Mouse (Mus musculus): ENCODE measurements around the gene Zyg11b. TPM values are rescaled to one million over a fixed set of nuclear protein-coding genes. Genes with fewer than 3 reads are reported as not detected.

Zyg11b gene
- polyA plus RNA-seq, 1 experiment from 2014 or later = 14.5 TPM

DNA sequence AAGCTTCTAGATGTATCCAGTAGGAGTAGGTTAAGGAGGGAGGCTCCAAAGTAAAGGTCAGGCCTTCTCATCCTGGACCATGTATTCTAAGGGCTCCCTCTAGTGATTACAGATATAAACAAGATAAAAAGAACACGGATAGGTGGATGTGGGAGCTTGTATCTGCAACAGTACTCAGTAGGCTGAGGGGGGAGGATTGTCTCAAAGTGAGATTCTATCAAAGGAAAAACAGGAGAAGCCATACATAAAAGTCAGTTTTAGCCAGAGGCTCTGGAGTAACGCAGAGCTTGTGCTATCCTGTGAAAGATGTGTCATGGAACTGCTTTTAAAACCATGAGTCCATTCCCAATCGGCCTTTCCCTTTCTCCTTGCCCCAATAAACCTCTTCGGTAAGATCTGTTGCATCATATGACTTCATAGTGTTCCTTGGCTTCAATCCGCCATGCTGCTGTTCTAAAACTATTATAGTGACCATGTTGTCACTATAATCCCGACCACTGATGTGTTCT lies 26.2 kb upstream of the Zyg11b start:
- WGBS = 44% methylated on average over 6 of the region's 6 CpGs
- H3K27me3 ChIP-seq (replicated peaks; ENCODE audit: control insufficient read depth, insufficient read depth, low read length) = no peaks in the 10 kb centered on the region
- peak overlapping the region; percentile 94 for H3K27ac ChIP-seq (replicated peaks; ENCODE audit: low read depth, low read length)
- peak overlapping the region; percentile 60 for H3K4me2 ChIP-seq (ENCODE audit: low read depth, low read length)
- peak overlapping the region; percentile 70 for H3K9ac ChIP-seq (ENCODE audit: low read depth, low read length)
- peaks cover 2% of the 10 kb centered on the region; the same call in 1 of the 2 replicates for H3K36me3 ChIP-seq (ENCODE audit: control insufficient read depth, insufficient read depth, low read length)
- peak; percentile 24; the same call in 1 of the 2 replicates for ATAC-seq (ENCODE audit: low read depth)
- peak overlapping the region; percentile 67 for H3K4me3 ChIP-seq (ENCODE audit: low read depth, low read length)
- DNase-seq (ENCODE audit: low spot score) = peak; percentile 74
- H3K4me1 ChIP-seq (ENCODE audit: control insufficient read depth, insufficient read depth, low read length) = no peaks in the 10 kb centered on the region
- H3K9me3 ChIP-seq (ENCODE audit: control insufficient read depth, low read length) = no peaks in the 10 kb centered on the region

DNA sequence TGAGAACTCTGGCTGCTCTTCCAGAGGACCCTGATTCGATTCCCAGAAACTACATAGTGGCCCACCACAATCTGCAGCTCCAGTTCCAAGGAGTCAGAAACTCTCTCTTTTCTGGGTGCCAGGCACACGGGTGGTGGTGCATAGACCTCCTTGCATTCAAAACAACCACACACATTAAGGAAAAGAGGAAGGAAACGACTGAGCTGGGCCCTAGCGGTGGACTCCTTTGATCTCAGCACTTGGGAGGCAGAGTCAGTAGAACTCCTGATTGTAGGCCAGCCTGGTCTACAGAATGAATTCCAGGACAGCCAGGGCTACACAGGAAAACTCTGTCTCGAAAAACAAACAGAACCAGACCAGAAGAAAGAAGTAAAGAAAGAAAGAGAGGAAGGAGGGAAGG lies 22.7 kb upstream of the Zyg11b start:
- Histone ChIP-seq H3K9ac (ENCODE audit: low read depth, low read length) (no peak overlapping the region), H3K27ac (replicated peaks; ENCODE audit: low read depth, low read length) (no peak overlapping the region), H3K36me3 (ENCODE audit: control insufficient read depth, insufficient read depth, low read length) (no peaks in the 10 kb centered on the region), H3K9me3 (ENCODE audit: control insufficient read depth, low read length) (0 out of 2 replicates have a peak, but pooled peaks cover 3% of the 10 kb centered on the region), H3K27me3 (replicated peaks; ENCODE audit: control insufficient read depth, insufficient read depth, low read length) (no peaks in the 10 kb centered on the region), H3K4me3 (ENCODE audit: low read depth, low read length) (no peak overlapping the region), H3K4me2 (ENCODE audit: low read depth, low read length) (no peak overlapping the region), H3K4me1 (ENCODE audit: control insufficient read depth, insufficient read depth, low read length) (no peaks in the 10 kb centered on the region)
- ATAC-seq (ENCODE audit: low read depth) = no peak
- WGBS = 64% methylated on average over 5 of the region's 5 CpGs
- DNase-seq (ENCODE audit: low spot score) = no peak

DNA sequence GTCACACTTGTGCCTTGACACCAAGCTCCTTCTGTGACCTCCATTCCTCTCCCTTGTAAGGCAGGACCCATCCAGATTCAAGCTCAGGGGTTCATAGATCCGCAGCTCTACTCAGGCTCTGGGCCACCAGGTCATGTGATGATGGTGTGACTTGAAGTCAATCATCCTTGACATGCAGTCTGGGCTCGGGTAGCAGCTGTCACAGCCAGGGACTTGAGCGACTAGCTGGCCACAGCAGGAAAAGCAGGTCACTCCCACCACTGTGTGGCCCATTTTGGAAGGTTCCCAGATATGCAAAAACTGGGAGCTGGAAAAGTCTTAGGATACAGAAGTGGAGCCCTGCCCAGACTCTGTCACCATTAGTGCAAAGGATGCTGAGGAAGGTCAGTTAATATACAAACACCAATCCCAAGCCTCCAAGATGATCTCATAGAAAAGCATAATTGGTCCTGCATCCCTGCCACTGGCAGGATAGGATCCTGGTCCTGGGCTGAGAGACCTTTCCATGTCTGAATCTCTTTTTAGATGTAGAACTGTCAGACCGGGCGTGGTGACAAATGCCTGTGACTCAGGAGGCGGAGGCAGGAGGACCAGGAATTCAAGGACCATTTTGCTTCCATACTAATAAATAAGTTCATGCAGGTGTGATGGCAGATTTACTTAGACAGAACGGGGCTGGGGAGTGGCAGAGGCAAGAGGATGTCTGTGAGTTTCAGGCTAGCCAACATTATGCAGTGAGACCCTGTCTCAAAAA lies 19.9 kb upstream of the Zyg11b start:
- no peaks in the 10 kb centered on the region for H3K36me3 ChIP-seq (ENCODE audit: control insufficient read depth, insufficient read depth, low read length)
- H3K27ac ChIP-seq (replicated peaks; ENCODE audit: low read depth, low read length) = no peak overlapping the region
- H3K9me3 ChIP-seq (ENCODE audit: control insufficient read depth, low read length) = 0 out of 2 replicates have a peak, but pooled peaks cover 3% of the 10 kb centered on the region
- no peaks in the 10 kb centered on the region for H3K27me3 ChIP-seq (replicated peaks; ENCODE audit: control insufficient read depth, insufficient read depth, low read length)
- no peaks in the 10 kb centered on the region for H3K4me1 ChIP-seq (ENCODE audit: control insufficient read depth, insufficient read depth, low read length)
- WGBS = 73% methylated on average over 7 of the region's 7 CpGs
- DNase-seq (ENCODE audit: low spot score) (no peak), ATAC-seq (ENCODE audit: low read depth) (no peak)
- no peak overlapping the region for H3K4me2 ChIP-seq (ENCODE audit: low read depth, low read length)
- no peak overlapping the region for H3K9ac ChIP-seq (ENCODE audit: low read depth, low read length)
- H3K4me3 ChIP-seq (ENCODE audit: low read depth, low read length) = no peak overlapping the region

DNA sequence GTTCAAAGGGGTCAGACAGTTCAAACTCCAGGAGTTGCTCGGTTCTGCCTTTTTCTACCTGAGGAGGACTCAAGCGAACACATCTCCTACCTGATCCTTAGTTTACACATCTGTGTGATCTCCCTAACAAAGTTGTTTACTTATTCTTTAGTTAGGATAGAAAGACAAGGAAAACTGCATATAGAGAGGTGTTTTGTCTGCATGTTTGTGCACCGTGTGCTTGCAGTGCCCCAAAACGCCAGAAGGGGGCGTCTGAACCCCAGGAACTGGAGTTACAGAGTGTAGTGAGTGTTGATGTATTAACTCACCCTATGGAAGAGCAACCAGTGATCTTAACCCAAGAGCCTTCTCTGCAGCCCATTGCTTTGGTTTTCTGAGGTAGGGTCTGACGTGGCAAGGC lies 18.9 kb upstream of the Zyg11b start:
- Histone ChIP-seq H3K4me1 (ENCODE audit: control insufficient read depth, insufficient read depth, low read length) (no peaks in the 10 kb centered on the region), H3K27ac (replicated peaks; ENCODE audit: low read depth, low read length) (no peak overlapping the region), H3K36me3 (ENCODE audit: control insufficient read depth, insufficient read depth, low read length) (no peaks in the 10 kb centered on the region), H3K4me2 (ENCODE audit: low read depth, low read length) (no peak overlapping the region), H3K27me3 (replicated peaks; ENCODE audit: control insufficient read depth, insufficient read depth, low read length) (no peaks in the 10 kb centered on the region), H3K9ac (ENCODE audit: low read depth, low read length) (no peak overlapping the region), H3K9me3 (ENCODE audit: control insufficient read depth, low read length) (0 out of 2 replicates have a peak, but pooled peaks cover 3% of the 10 kb centered on the region), H3K4me3 (ENCODE audit: low read depth, low read length) (no peak overlapping the region)
- DNase-seq (ENCODE audit: low spot score) = no peak
- WGBS = 65% methylated on average over 6 of the region's 6 CpGs
- ATAC-seq (ENCODE audit: low read depth) = no peak

DNA sequence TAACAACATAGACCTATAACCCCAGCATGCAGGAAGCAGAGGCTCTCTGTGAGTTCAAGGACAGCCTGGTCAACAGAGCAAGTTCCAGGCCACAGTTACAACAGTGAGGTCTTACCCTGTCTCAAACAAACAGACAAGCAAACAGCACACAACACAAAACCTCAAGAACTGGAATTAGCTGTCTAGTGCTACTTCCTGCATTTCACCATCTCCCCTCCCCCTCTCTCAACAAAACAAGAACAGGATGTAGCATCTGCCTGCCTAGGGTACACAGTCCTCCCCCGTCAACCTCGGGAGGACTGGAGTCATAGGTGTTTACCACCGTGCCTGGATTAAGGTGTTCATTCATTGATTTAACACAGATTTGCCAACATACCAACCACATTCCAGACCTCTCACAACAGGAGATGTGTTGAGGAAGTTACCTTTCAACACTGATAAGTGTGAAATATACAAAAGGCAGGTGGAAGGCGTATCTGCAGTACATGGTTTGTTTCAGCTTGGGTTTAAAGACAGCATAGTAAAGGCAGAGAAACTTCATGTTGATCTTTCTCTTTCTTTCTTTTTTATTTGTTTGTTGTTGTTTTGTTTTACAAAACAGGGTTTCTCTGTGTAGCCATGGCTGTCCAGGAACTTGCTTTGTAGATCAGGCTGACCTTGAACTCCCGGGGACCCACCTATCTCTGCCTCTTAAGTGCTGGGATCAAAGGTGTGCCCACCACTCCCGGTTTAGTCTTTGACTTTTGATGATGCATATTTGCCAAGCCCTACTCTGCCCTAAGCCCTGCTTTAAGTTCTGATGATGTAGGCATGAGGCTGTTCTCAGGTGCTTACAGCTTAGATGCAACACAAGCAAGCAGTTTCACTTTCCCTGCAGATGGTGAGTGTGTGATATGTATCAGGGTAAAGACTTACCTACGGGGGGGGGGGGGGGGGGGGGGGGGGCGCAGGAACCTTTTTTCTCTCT lies 18.0 kb upstream of the Zyg11b start:
- no peak overlapping the region for H3K27ac ChIP-seq (replicated peaks; ENCODE audit: low read depth, low read length)

DNA sequence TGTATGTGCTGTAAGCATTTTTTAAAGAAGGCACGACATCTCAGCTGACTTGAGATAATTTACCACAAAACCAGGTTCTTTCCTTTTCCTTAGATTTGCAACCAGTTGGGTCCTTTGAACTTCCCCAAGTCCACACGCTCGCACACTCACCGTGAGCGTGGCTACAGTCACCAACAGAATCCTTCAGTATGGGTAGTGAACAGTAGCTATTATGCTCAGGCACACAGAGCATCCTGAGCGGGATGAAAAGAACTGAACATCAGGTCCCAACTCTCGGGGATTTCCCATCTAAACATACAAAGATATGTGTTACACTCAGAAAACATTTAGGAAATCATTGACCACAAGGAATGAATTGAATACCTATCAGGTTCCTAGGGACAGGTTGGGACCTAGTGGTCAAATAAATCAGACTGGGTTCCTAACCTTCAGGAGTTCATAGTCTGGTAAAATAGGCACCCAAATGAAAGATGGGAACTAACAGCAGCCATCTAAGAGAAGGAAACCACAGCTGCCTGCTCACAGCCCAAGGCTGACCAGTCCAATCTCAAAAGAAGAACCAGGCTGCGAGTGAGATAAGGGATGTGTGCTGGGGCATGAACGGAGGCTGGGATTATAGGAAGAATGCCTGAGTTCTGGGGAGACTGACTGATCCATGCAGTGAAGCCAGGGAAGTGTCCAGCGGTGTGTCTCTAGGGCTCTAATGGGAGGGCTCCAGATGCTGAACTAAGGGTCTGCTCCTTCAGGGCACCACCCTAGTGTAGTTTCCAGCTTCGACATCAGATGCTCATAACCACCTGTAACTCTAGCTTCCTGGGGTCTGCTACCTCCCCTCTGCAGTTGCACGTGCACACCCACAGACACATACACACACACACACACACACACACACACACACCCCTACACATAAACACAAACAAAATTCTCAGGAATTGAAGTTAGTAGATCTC lies 17.0 kb upstream of the Zyg11b start:
- Histone ChIP-seq H3K27me3 (replicated peaks; ENCODE audit: control insufficient read depth, insufficient read depth, low read length) (no peaks in the 10 kb centered on the region), H3K9me3 (ENCODE audit: control insufficient read depth, low read length) (0 out of 2 replicates have a peak, but pooled peaks cover 3% of the 10 kb centered on the region), H3K9ac (ENCODE audit: low read depth, low read length) (no peak overlapping the region), H3K4me3 (ENCODE audit: low read depth, low read length) (no peak overlapping the region), H3K36me3 (ENCODE audit: control insufficient read depth, insufficient read depth, low read length) (no peaks in the 10 kb centered on the region), H3K27ac (replicated peaks; ENCODE audit: low read depth, low read length) (no peak overlapping the region), H3K4me1 (ENCODE audit: control insufficient read depth, insufficient read depth, low read length) (no peaks in the 10 kb centered on the region), H3K4me2 (ENCODE audit: low read depth, low read length) (no peak overlapping the region)
- WGBS = 85% methylated on average over 12 of the region's 12 CpGs
- no peak for DNase-seq (ENCODE audit: low spot score)
- no peak for ATAC-seq (ENCODE audit: low read depth)

More for the DNA sequence above, 18.0 kb upstream of the Zyg11b start:
- Histone ChIP-seq H3K9ac (ENCODE audit: low read depth, low read length) (no peak overlapping the region), H3K9me3 (ENCODE audit: control insufficient read depth, low read length) (0 out of 2 replicates have a peak, but pooled peaks cover 3% of the 10 kb centered on the region), H3K27me3 (replicated peaks; ENCODE audit: control insufficient read depth, insufficient read depth, low read length) (no peaks in the 10 kb centered on the region), H3K4me1 (ENCODE audit: control insufficient read depth, insufficient read depth, low read length) (no peaks in the 10 kb centered on the region), H3K36me3 (ENCODE audit: control insufficient read depth, insufficient read depth, low read length) (no peaks in the 10 kb centered on the region), H3K4me2 (ENCODE audit: low read depth, low read length) (no peak overlapping the region), H3K4me3 (ENCODE audit: low read depth, low read length) (no peak overlapping the region)
- WGBS = 65% methylated on average over 7 of the region's 8 CpGs
- no peak for ATAC-seq (ENCODE audit: low read depth)
- no peak for DNase-seq (ENCODE audit: low spot score)

DNA sequence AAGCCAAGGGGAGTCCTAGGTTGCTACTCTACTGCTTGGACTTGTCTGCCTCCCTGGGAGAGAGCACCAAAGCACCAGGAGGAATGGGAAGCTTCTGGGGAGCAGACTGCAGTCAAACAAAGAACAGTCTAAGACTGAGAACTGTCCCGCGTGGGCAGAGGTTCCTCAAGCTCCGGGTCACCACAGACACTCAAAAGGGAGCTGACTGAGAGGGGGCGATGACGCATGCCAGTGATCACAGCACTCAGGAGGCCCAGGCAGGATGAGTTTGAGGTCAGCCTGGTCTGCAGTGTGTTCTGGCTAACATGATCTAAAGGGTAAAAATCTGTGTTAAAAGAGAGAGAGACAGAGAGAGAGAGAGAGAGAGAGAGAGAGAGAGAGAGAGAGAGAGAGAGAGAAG lies 13.1 kb upstream of the Zyg11b start:
- Histone ChIP-seq H3K27me3 (replicated peaks; ENCODE audit: control insufficient read depth, insufficient read depth, low read length) (no peaks in the 10 kb centered on the region), H3K4me2 (ENCODE audit: low read depth, low read length) (no peak overlapping the region), H3K27ac (replicated peaks; ENCODE audit: low read depth, low read length) (no peak overlapping the region), H3K9me3 (ENCODE audit: control insufficient read depth, low read length) (no peaks in the 10 kb centered on the region), H3K4me1 (ENCODE audit: control insufficient read depth, insufficient read depth, low read length) (no peaks in the 10 kb centered on the region), H3K36me3 (ENCODE audit: control insufficient read depth, insufficient read depth, low read length) (no peaks in the 10 kb centered on the region), H3K9ac (ENCODE audit: low read depth, low read length) (no peak overlapping the region), H3K4me3 (ENCODE audit: low read depth, low read length) (no peak overlapping the region)
- no peak for ATAC-seq (ENCODE audit: low read depth)
- no peak for DNase-seq (ENCODE audit: low spot score)
- 62% methylated on average over 5 of the region's 5 CpGs for WGBS

DNA sequence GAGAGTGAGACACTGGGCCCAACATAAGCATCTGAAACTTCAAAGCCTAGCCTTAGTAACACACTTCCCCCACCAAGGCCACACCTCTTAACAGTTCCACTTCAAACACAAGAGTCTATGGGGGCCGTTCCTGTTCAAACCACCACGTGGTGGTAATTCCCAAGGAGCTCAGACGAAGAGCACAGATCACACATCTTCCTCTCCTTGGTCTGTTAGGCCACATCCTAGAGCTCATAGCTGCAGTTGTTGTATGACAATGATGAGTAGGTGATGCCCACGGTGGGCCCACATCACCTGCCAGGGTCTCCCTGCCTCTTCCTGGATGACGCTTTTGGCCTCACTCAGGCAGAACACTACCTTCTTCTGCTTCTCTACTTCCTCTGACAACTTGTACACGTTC lies 9.8 kb upstream of the Zyg11b start:
- Histone ChIP-seq H3K9ac (ENCODE audit: low read depth, low read length) (no peak overlapping the region), H3K36me3 (ENCODE audit: control insufficient read depth, insufficient read depth, low read length) (no peaks in the 10 kb centered on the region), H3K27me3 (replicated peaks; ENCODE audit: control insufficient read depth, insufficient read depth, low read length) (no peaks in the 10 kb centered on the region), H3K4me1 (ENCODE audit: control insufficient read depth, insufficient read depth, low read length) (no peaks in the 10 kb centered on the region), H3K9me3 (ENCODE audit: control insufficient read depth, low read length) (peaks cover 10% of the 10 kb centered on the region), H3K27ac (replicated peaks; ENCODE audit: low read depth, low read length) (no peak overlapping the region), H3K4me3 (ENCODE audit: low read depth, low read length) (no peak overlapping the region), H3K4me2 (ENCODE audit: low read depth, low read length) (no peak overlapping the region)
- WGBS = 81% methylated on average over 6 of the region's 6 CpGs
- ATAC-seq (ENCODE audit: low read depth) (no peak), DNase-seq (ENCODE audit: low spot score) (no peak)

Measured in embryonic facial prominence, embryonic 14.5 days (tissue).